Mouse (Mus musculus): ENCODE measurements at regions not wholly inside any gene's neighbourhood (a gene's known extent, or its start where the extent isn't known, plus 50 kb on each side); places are given as distances from the start of the nearest gene placed in this dataset.

GRCm38 (mm10) chr19:25971210-25971609, 299.0 kb downstream of the Dmrt2 start:
- WGBS = 61% methylated on average over 5 of the region's 5 CpGs
- no peak overlapping the region for H3K9ac ChIP-seq (replicated peaks; ENCODE audit: low read length)

GRCm38 (mm10) chr19:25975202-25975601, 303.0 kb downstream of the Dmrt2 start:
- Histone ChIP-seq H3K27ac (replicated peaks; ENCODE audit: low read depth, low read length) (no peak overlapping the region), H3K4me3 (replicated peaks; ENCODE audit: low read depth, low read length) (no peak overlapping the region), H3K4me1 (ENCODE audit: control insufficient read depth, insufficient read depth, low read length) (no peaks in the 10 kb centered on the region), H3K36me3 (ENCODE audit: control insufficient read depth, insufficient read depth, low read length) (no peaks in the 10 kb centered on the region), H3K4me2 (ENCODE audit: low read length) (no peak overlapping the region), H3K27me3 (ENCODE audit: control insufficient read depth, insufficient read depth, low read length) (no peaks in the 10 kb centered on the region), H3K9ac (replicated peaks; ENCODE audit: low read length) (no peak overlapping the region), H3K9me3 (ENCODE audit: control insufficient read depth, low read length) (no peaks in the 10 kb centered on the region)
- ATAC-seq (ENCODE audit: low FRiP score, low TSS enrichment) (no peak), DNase-seq (no peak)

More at GRCm38 (mm10) chr19:25971210-25971609, 299.0 kb downstream of the Dmrt2 start:
- Histone ChIP-seq H3K9me3 (ENCODE audit: control insufficient read depth, low read length) (no peaks in the 10 kb centered on the region), H3K4me3 (replicated peaks; ENCODE audit: low read depth, low read length) (no peak overlapping the region), H3K27ac (replicated peaks; ENCODE audit: low read depth, low read length) (no peak overlapping the region), H3K27me3 (ENCODE audit: control insufficient read depth, insufficient read depth, low read length) (no peaks in the 10 kb centered on the region), H3K4me1 (ENCODE audit: control insufficient read depth, insufficient read depth, low read length) (no peaks in the 10 kb centered on the region), H3K4me2 (ENCODE audit: low read length) (no peak overlapping the region), H3K36me3 (ENCODE audit: control insufficient read depth, insufficient read depth, low read length) (no peaks in the 10 kb centered on the region)
- DNase-seq (no peak), ATAC-seq (ENCODE audit: low FRiP score, low TSS enrichment) (no peak)

- H3K36me3 ChIP-seq (ENCODE audit: control insufficient read depth, insufficient read depth, low read length) = no peaks in the 10 kb centered on the region
- no peaks in the 10 kb centered on the region for H3K27me3 ChIP-seq (ENCODE audit: control insufficient read depth, insufficient read depth, low read length)
- H3K4me1 ChIP-seq (ENCODE audit: control insufficient read depth, insufficient read depth, low read length) = no peaks in the 10 kb centered on the region
- no peak overlapping the region for H3K4me2 ChIP-seq (ENCODE audit: low read length)
- H3K9me3 ChIP-seq (ENCODE audit: control insufficient read depth, low read length) = no peaks in the 10 kb centered on the region
- DNase-seq (no peak), ATAC-seq (ENCODE audit: low FRiP score, low TSS enrichment) (no peak)
- WGBS = 82% methylated on average over 4 of the region's 4 CpGs
- H3K9ac ChIP-seq (replicated peaks; ENCODE audit: low read length) = no peak overlapping the region
- no peak overlapping the region for H3K4me3 ChIP-seq (replicated peaks; ENCODE audit: low read depth, low read length)
- H3K27ac ChIP-seq (replicated peaks; ENCODE audit: low read depth, low read length) = no peak overlapping the region
These were observed 308.1 kb downstream of the Dmrt2 start for GRCm38 (mm10) chr19:25980308-25980707.

- no peak for ATAC-seq (ENCODE audit: low FRiP score, low TSS enrichment)
- Histone ChIP-seq H3K9me3 (ENCODE audit: control insufficient read depth, low read length) (no peaks in the 10 kb centered on the region), H3K27ac (replicated peaks; ENCODE audit: low read depth, low read length) (peak overlapping the region; percentile 37; the same call in 1 of the 2 replicates), H3K4me2 (ENCODE audit: low read length) (no peak overlapping the region), H3K36me3 (ENCODE audit: control insufficient read depth, insufficient read depth, low read length) (no peaks in the 10 kb centered on the region), H3K4me3 (replicated peaks; ENCODE audit: low read depth, low read length) (no peak overlapping the region), H3K4me1 (ENCODE audit: control insufficient read depth, insufficient read depth, low read length) (peaks cover 5% of the 10 kb centered on the region; the same call in 1 of the 2 replicates), H3K27me3 (ENCODE audit: control insufficient read depth, insufficient read depth, low read length) (no peaks in the 10 kb centered on the region), H3K9ac (replicated peaks; ENCODE audit: low read length) (no peak overlapping the region)
- 37% methylated on average over 8 of the region's 8 CpGs for WGBS
- DNase-seq = peak; percentile 62
These were observed 342.5 kb downstream of the Dmrt2 start for GRCm38 (mm10) chr19:26014620-26015180.

- no peak for DNase-seq
These were observed 348.9 kb downstream of the Dmrt2 start for GRCm38 (mm10) chr19:26021141-26021540.

GRCm38 (mm10) chr19:26026103-26026502, 353.9 kb downstream of the Dmrt2 start:
- Histone ChIP-seq H3K4me2 (ENCODE audit: low read length) (no peak overlapping the region), H3K27me3 (ENCODE audit: control insufficient read depth, insufficient read depth, low read length) (no peaks in the 10 kb centered on the region), H3K27ac (replicated peaks; ENCODE audit: low read depth, low read length) (no peak overlapping the region), H3K9ac (replicated peaks; ENCODE audit: low read length) (no peak overlapping the region), H3K4me3 (replicated peaks; ENCODE audit: low read depth, low read length) (no peak overlapping the region), H3K36me3 (ENCODE audit: control insufficient read depth, insufficient read depth, low read length) (no peaks in the 10 kb centered on the region), H3K4me1 (ENCODE audit: control insufficient read depth, insufficient read depth, low read length) (no peaks in the 10 kb centered on the region), H3K9me3 (ENCODE audit: control insufficient read depth, low read length) (no peaks in the 10 kb centered on the region)
- DNase-seq = no peak
- 89% methylated on average over 3 of the region's 3 CpGs for WGBS
- ATAC-seq (ENCODE audit: low FRiP score, low TSS enrichment) = no peak

More at GRCm38 (mm10) chr19:26021141-26021540, 348.9 kb downstream of the Dmrt2 start:
- no peak overlapping the region for H3K27ac ChIP-seq (replicated peaks; ENCODE audit: low read depth, low read length)
- H3K4me1 ChIP-seq (ENCODE audit: control insufficient read depth, insufficient read depth, low read length) = no peaks in the 10 kb centered on the region
- H3K4me3 ChIP-seq (replicated peaks; ENCODE audit: low read depth, low read length) = no peak overlapping the region
- 71% methylated on average over 7 of the region's 7 CpGs for WGBS
- no peaks in the 10 kb centered on the region for H3K36me3 ChIP-seq (ENCODE audit: control insufficient read depth, insufficient read depth, low read length)
- H3K9ac ChIP-seq (replicated peaks; ENCODE audit: low read length) = no peak overlapping the region
- no peak overlapping the region for H3K4me2 ChIP-seq (ENCODE audit: low read length)
- no peak for ATAC-seq (ENCODE audit: low FRiP score, low TSS enrichment)
- no peaks in the 10 kb centered on the region for H3K27me3 ChIP-seq (ENCODE audit: control insufficient read depth, insufficient read depth, low read length)
- H3K9me3 ChIP-seq (ENCODE audit: control insufficient read depth, low read length) = no peaks in the 10 kb centered on the region

- no peaks in the 10 kb centered on the region for H3K4me1 ChIP-seq (ENCODE audit: control insufficient read depth, insufficient read depth, low read length)
- H3K4me2 ChIP-seq (ENCODE audit: low read length) = no peak overlapping the region
- DNase-seq (peak; percentile 56), ATAC-seq (ENCODE audit: low FRiP score, low TSS enrichment) (no peak)
- H3K9ac ChIP-seq (replicated peaks; ENCODE audit: low read length) = no peak overlapping the region
- H3K36me3 ChIP-seq (ENCODE audit: control insufficient read depth, insufficient read depth, low read length) = no peaks in the 10 kb centered on the region
- no peak overlapping the region for H3K27ac ChIP-seq (replicated peaks; ENCODE audit: low read depth, low read length)
- no peaks in the 10 kb centered on the region for H3K27me3 ChIP-seq (ENCODE audit: control insufficient read depth, insufficient read depth, low read length)
- no peak overlapping the region for H3K4me3 ChIP-seq (replicated peaks; ENCODE audit: low read depth, low read length)
- no peaks in the 10 kb centered on the region for H3K9me3 ChIP-seq (ENCODE audit: control insufficient read depth, low read length)
- 9% methylated on average over 7 of the region's 7 CpGs for WGBS
These were observed 365.1 kb downstream of the Dmrt2 start for GRCm38 (mm10) chr19:26037270-26037669.

- no peak overlapping the region for H3K9ac ChIP-seq (replicated peaks; ENCODE audit: low read length)
- ATAC-seq (ENCODE audit: low FRiP score, low TSS enrichment) (no peak), DNase-seq (peak; percentile 19)
- no peaks in the 10 kb centered on the region for H3K9me3 ChIP-seq (ENCODE audit: control insufficient read depth, low read length)
- H3K4me1 ChIP-seq (ENCODE audit: control insufficient read depth, insufficient read depth, low read length) = peaks cover 5% of the 10 kb centered on the region; the same call in 1 of the 2 replicates
- no peaks in the 10 kb centered on the region for H3K27me3 ChIP-seq (ENCODE audit: control insufficient read depth, insufficient read depth, low read length)
- H3K4me3 ChIP-seq (replicated peaks; ENCODE audit: low read depth, low read length) = no peak overlapping the region
- H3K4me2 ChIP-seq (ENCODE audit: low read length) = no peak overlapping the region
- H3K36me3 ChIP-seq (ENCODE audit: control insufficient read depth, insufficient read depth, low read length) = no peaks in the 10 kb centered on the region
- 11% methylated on average over 9 of the region's 9 CpGs for WGBS
- no peak overlapping the region for H3K27ac ChIP-seq (replicated peaks; ENCODE audit: low read depth, low read length)
These were observed 379.4 kb downstream of the Dmrt2 start for GRCm38 (mm10) chr19:26051478-26052215.

- 91% methylated on average over 2 of the region's 2 CpGs for WGBS
- Histone ChIP-seq H3K27me3 (ENCODE audit: control insufficient read depth, insufficient read depth, low read length) (no peaks in the 10 kb centered on the region), H3K4me3 (replicated peaks; ENCODE audit: low read depth, low read length) (no peak overlapping the region), H3K36me3 (ENCODE audit: control insufficient read depth, insufficient read depth, low read length) (no peaks in the 10 kb centered on the region), H3K9me3 (ENCODE audit: control insufficient read depth, low read length) (no peaks in the 10 kb centered on the region), H3K4me2 (ENCODE audit: low read length) (no peak overlapping the region), H3K27ac (replicated peaks; ENCODE audit: low read depth, low read length) (no peak overlapping the region), H3K9ac (replicated peaks; ENCODE audit: low read length) (no peak overlapping the region), H3K4me1 (ENCODE audit: control insufficient read depth, insufficient read depth, low read length) (no peaks in the 10 kb centered on the region)
- ATAC-seq (ENCODE audit: low FRiP score, low TSS enrichment) (no peak), DNase-seq (no peak)
These were observed 387.5 kb downstream of the Dmrt2 start for GRCm38 (mm10) chr19:26059668-26060067.
